Mouse (Mus musculus) activated CD4-positive, CD25-positive, alpha-beta regulatory T cell (primary cell): ENCODE data around the gene Krt31. TPM values are rescaled to one million over a fixed set of nuclear protein-coding genes. Genes with fewer than 3 reads are reported as not detected.

Experiments used
- polyA plus RNA-seq, 2 experiments: library from polyadenylated mRNA; unstranded; fragments of 100-300 nt; shearing (Covaris generic); gene quantifications; one replicate each; pipeline ENCODE4 v1.2.1; 2017

Gene Krt31
- polyA plus RNA-seq, result under 1 TPM in 1 of 2 experiments, not detected in 1; 0.15 TPM

GRCm38 (mm10) chr11:100050451-100050850 is at the start of gene Krt31:
Gene Krt31 (minus strand): TSS chr11:100050551.

GRCm38 (mm10) chr11:100096141-100096540 is 45.8 kb upstream of the Krt31 start, which contains the start of gene Krt35:
Gene Krt35 (minus strand): TSS chr11:100096241.

GRCm38 (mm10) chr11:100087861-100088260 is 37.5 kb upstream of the Krt31 start, which contains the start of gene Krt32:
Gene Krt32 (minus strand): TSS chr11:100088226.

GRCm38 (mm10) chr11:100041454-100041853 is 8.9 kb downstream of the Krt31 start, which contains the start of gene Krt34:
Gene Krt34 (minus strand): TSS chr11:100041554.

GRCm38 (mm10) chr11:100029768-100030167 is 20.6 kb downstream of the Krt31 start, which contains the start of gene Krt33b:
Gene Krt33b (minus strand): TSS chr11:100029868.

GRCm38 (mm10) chr11:100016112-100016511 is 34.2 kb downstream of the Krt31 start, which contains the start of gene Krt33a:
Gene Krt33a (minus strand): TSS chr11:100016212.

Other genes with a start within 250 kb of the Krt31 start
- gene Gm11554, start 246.1 kb downstream of the Krt31 start, polyA plus RNA-seq, result not detected
- gene Krtap4-13, start 240.7 kb downstream of the Krt31 start, polyA plus RNA-seq, result not detected
- not detected for gene Gm11564, start 234.9 kb downstream of the Krt31 start, polyA plus RNA-seq
- gene 2300003K06Rik, start 212.5 kb downstream of the Krt31 start, polyA plus RNA-seq, result not detected
- gene Krtap4-16, start 198.9 kb downstream of the Krt31 start, polyA plus RNA-seq, result not detected
- gene Gm11568, start 192.6 kb downstream of the Krt31 start, polyA plus RNA-seq, result under 1 TPM in 1 of 2 experiments, not detected in 1; 0.55 TPM
- gene Gm11559, start 186.1 kb downstream of the Krt31 start, polyA plus RNA-seq, result not detected
- gene Krtap9-1, start 177.2 kb downstream of the Krt31 start, polyA plus RNA-seq, result not detected
- not detected for gene Gm11567, start 171.4 kb downstream of the Krt31 start, polyA plus RNA-seq
- gene Krtap31-1, start 142.6 kb downstream of the Krt31 start, polyA plus RNA-seq, result not detected
- gene Gm11565, start 135.8 kb downstream of the Krt31 start, polyA plus RNA-seq, result not detected
- not detected for gene Krtap31-2, start 114.3 kb downstream of the Krt31 start, polyA plus RNA-seq
- gene Krtap9-5, start 102.1 kb downstream of the Krt31 start, polyA plus RNA-seq, result not detected
- gene Krtap29-1, start 71.5 kb downstream of the Krt31 start, polyA plus RNA-seq, result not detected
- gene Krtap16-1, start 64.0 kb downstream of the Krt31 start, polyA plus RNA-seq, result not detected
- gene Krtap17-1, start 56.6 kb downstream of the Krt31 start, polyA plus RNA-seq, result not detected
- gene Krt33a, start 34.3 kb downstream of the Krt31 start, polyA plus RNA-seq, result under 1 TPM in 1 of 2 experiments, not detected in 1; 0.23 TPM
- gene Krt33b, start 20.7 kb downstream of the Krt31 start, polyA plus RNA-seq, result not detected
- gene Krt34, start 9.0 kb downstream of the Krt31 start, polyA plus RNA-seq, result not detected
- not detected for gene Krt32, start 37.7 kb upstream of the Krt31 start, polyA plus RNA-seq
- not detected for gene Krt35, start 45.7 kb upstream of the Krt31 start, polyA plus RNA-seq
- gene Krt36, start 55.1 kb upstream of the Krt31 start, polyA plus RNA-seq, result not detected
- not detected for gene Krt13, start 71.0 kb upstream of the Krt31 start, polyA plus RNA-seq
- gene Krt15, start 85.4 kb upstream of the Krt31 start, polyA plus RNA-seq, result not detected
- under 1 TPM in 1 of 2 experiments, not detected in 1; 0.28 TPM for gene Krt19, start 98.1 kb upstream of the Krt31 start, polyA plus RNA-seq
- under 1 TPM in 1 of 2 experiments, not detected in 1; 0.06 TPM for gene Krt9, start 142.7 kb upstream of the Krt31 start, polyA plus RNA-seq
- under 1 TPM in 1 of 2 experiments, not detected in 1; 0.15 TPM for gene Krt14, start 157.0 kb upstream of the Krt31 start, polyA plus RNA-seq
- under 1 TPM in 1 of 2 experiments, not detected in 1; 0.27 TPM for gene Krt16, start 198.4 kb upstream of the Krt31 start, polyA plus RNA-seq
- gene Krt17, start 210.5 kb upstream of the Krt31 start, polyA plus RNA-seq, result under 1 TPM in 1 of 2 experiments, not detected in 1; 0.31 TPM
- not detected for gene Krt42, start 219.3 kb upstream of the Krt31 start, polyA plus RNA-seq